Mouse (Mus musculus) brown adipose tissue, adult 24 weeks (tissue): ENCODE measurements around the gene Klk14. TPM values are rescaled to one million over a fixed set of nuclear protein-coding genes. Genes with fewer than 3 reads are reported as not detected.
"Not testable (repeated sequence)": the region's sequence is repeated elsewhere in the genome, so short reads cannot be mapped to it uniquely, and the experiment has no call there.

ENCODE experiments used
- H3K27ac ChIP-seq: fragments of 200-500 bp; replicated peaks from 2 replicates; pipeline ENCODE4 v1.5.1; 2012; ENCODE audit warnings: low read depth, mild to moderate bottlenecking, low read length
- H3K4me1 ChIP-seq: fragments of 200-500 bp; 2 replicates; pipeline ENCODE4 v1.6.1; 2012; ENCODE audit warnings: low read length, mixed read lengths; ENCODE audit not compliant: control insufficient read depth, insufficient read depth, insufficient read length
- H3K4me3 ChIP-seq: fragments of 200-500 bp; 2 replicates; pipeline ENCODE4 v1.5.1; 2012; ENCODE audit warnings: low read depth, mild to moderate bottlenecking, low read length, moderate library complexity; ENCODE audit not compliant: insufficient read depth
- polyA plus RNA-seq: library from polyadenylated mRNA; stranded (reverse); fragments of >200 nt; gene quantifications from 2 replicates; pipeline ENCODE4 v1.2.4, GENCODE M21; 2012; ENCODE audit not compliant: missing spikeins, insufficient read depth, insufficient read length

Klk14 gene
- polyA plus RNA-seq, 1 experiment: not detected

DNA sequence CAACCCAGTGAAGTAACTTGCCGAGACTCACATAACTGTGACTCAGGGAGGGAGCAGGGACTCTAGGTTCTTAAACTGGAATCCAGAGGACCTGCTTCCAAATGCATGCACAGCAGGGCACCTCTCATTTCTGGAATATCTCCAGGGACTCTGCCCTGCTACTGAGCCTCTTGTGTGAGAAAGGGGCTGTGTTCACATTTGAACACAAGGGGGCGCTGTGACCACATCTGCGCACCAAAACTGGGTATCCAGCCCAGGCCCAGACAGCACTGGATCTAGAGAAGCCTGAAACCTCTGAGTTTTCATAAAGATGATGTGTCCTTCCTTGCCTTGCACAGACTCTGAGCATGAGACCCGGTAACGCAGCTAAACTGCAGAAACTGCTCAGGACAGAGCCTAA, 9.3 kb upstream of the Klk14 start:
- Histone ChIP-seq H3K4me1 (no peaks in the 10 kb centered on the region; the same call in 1 of the 2 replicates), H3K4me3 (no peak overlapping the region), H3K27ac (no peak overlapping the region)

DNA sequence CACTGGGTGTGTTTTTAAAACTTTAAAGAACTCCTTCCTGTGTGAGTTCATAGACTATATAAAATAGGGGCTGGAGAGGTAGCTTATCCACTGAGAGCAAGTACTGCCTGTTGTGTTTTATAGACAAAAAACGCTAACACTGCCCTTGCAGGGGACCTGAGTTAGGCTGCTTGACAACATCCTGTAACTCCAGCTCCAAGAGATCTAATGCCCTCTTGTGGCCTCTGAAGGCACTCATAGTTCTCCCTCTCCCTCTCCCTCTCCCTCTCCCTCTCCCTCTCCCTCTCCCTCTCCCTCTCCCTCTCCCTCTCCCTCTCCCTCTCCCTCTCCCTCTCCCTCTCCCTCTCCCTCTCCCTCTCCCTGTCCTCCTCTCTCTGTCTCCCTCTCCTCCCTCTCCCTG, 7.7 kb upstream of the Klk14 start:
- H3K4me1 ChIP-seq, H3K4me3 ChIP-seq, H3K27ac ChIP-seq: not testable (repeated sequence)

DNA sequence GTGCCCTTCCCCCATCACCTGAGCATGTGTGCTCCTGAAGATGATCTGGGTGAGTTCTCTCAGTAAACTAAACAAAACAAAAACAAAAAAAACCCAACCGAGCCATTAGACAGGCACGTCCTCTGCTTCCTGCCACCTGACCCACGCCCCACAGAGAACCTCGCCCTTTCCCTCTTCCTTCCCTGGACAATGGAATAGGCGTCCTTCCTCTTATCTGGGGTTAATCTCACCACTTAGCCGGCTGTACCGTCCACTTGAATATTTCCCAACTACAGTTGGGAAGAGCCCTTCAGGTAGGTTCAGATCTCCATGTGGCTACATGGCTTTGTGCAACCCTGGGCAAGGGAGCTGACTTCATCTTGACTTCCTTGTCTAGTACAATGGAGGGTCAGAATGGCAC, 5.1 kb upstream of the Klk14 start:
- Histone ChIP-seq H3K27ac (peak overlapping the region; percentile 82), H3K4me3 (peak overlapping the region; percentile 45; the same call in 1 of the 2 replicates), H3K4me1 (no peaks in the 10 kb centered on the region; the same call in 1 of the 2 replicates)

DNA sequence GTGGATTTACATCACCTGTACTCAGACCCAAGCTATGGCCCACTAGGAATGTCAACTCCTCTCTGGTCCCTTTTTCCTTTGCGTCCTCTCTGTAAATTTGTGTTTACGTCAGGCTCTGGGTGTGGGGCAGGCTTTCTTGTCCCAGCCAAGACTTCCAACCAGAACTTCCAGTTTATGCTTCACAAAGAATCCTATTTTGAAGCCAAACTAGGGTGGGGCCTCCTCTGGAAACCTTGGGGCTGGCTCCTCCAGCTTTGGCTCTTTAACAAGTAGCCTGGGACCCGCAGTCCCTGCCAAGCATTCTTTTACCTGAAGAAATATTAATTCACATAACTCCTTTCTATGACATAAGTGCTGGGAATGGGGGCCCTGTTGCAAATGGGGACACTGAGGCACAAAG, 19.8 kb downstream of the Klk14 start:
- H3K4me1 ChIP-seq: no peaks in the 10 kb centered on the region
- H3K4me3 ChIP-seq: no peak overlapping the region
- no peak overlapping the region for H3K27ac ChIP-seq

DNA sequence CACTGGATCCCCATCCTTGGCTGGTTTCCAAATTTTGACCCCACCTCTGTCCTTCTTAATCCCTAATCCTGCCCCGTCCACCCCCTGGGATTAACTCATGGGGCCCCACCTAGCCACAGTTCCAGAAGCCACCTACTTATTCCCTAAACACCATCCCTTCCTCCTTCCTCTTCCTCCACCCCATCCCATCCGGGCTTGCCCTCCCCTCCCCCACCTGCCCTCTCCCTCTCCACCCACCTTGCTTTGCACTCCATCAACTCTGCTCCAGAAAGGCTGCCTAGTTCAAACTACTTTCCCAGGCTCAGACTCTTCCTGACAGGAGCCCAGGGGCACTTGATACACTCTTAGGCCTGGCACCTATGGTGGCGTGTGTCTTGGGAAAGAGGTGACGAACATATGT, 22.0 kb downstream of the Klk14 start, which contains the start of gene Klk13:
TSS of gene Klk13 (plus strand) at position 301 of the 400 bp plus-strand sequence.
- Histone ChIP-seq H3K4me3 (no peak within 1 kb of the TSS), H3K4me1 (no peaks in the 10 kb centered on the region), H3K27ac (no peak within 1 kb of the TSS)

DNA sequence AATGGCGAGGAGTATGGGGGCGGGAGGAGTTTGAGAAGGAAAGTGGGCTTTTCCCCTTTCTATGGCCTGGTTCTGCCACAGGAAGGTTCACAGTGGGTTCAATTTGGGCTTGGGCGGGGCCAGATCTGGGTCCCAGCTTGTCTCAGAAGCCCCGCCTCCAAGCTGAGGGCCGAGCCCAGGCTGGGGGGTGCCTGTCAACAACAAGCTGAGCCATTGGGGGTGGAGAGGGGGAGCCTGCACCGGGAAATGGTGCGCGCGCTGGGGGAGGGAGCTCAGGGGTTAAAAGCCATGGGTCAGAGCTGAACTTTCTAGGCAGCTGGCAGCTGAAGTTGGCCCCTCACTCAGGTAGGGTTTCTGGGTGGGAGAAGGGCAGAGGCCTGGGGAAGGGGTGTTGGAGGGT, 22.7 kb downstream of the Klk14 start:
- H3K27ac ChIP-seq: no peak overlapping the region
- no peak overlapping the region for H3K4me3 ChIP-seq
- no peaks in the 10 kb centered on the region for H3K4me1 ChIP-seq

- Histone ChIP-seq H3K4me3 (no peak overlapping the region), H3K27ac (no peak overlapping the region), H3K4me1 (no peaks in the 10 kb centered on the region)
Observed at GRCm38 (mm10) chr7:43713741-43714351, 23.6 kb downstream of the Klk14 start.

Other genes with a start within 250 kb of the Klk14 start
- not detected in 2 replicates for gene Cldnd2, start 249.6 kb upstream of the Klk14 start, polyA plus RNA-seq
- 2,383 and 2,841 TPM in 2 replicates for gene Etfb, start 246.3 kb upstream of the Klk14 start, polyA plus RNA-seq
- gene Gm45233, start 246.3 kb upstream of the Klk14 start, polyA plus RNA-seq: not detected in 2 replicates
- 1.9 and 3.5 TPM in 2 replicates for gene Vsig10l, start 227.3 kb upstream of the Klk14 start, polyA plus RNA-seq
- 0.48 and 0.58 TPM in 2 replicates for gene Iglon5, start 200.3 kb upstream of the Klk14 start, polyA plus RNA-seq
- not detected in 2 replicates for gene 4931406B18Rik, start 184.5 kb upstream of the Klk14 start, polyA plus RNA-seq
- 1.4 and 5.5 TPM in 2 replicates for gene Cd33, start 146.0 kb upstream of the Klk14 start, polyA plus RNA-seq
- gene Zfp658, start 128.2 kb upstream of the Klk14 start, polyA plus RNA-seq: 0.79 and 0.88 TPM in 2 replicates
- gene Zfp719, start 110.8 kb upstream of the Klk14 start, polyA plus RNA-seq: 2.9 and 4.4 TPM in 2 replicates
- gene Zfp819, start 83.2 kb upstream of the Klk14 start, polyA plus RNA-seq: not detected in 2 replicates
- gene Ceacam18, start 55.7 kb upstream of the Klk14 start, polyA plus RNA-seq: not detected in 2 replicates
- 1.3 and 2.7 TPM in 2 replicates for gene Siglece, start 30.3 kb upstream of the Klk14 start, polyA plus RNA-seq
- 1.7 and 2.5 TPM in 2 replicates for gene Ctu1, start 18.4 kb upstream of the Klk14 start, polyA plus RNA-seq
- not detected in 2 replicates for gene Klk13, start 22.1 kb downstream of the Klk14 start, polyA plus RNA-seq
- not detected in 2 replicates for gene Klk12, start 78.5 kb downstream of the Klk14 start, polyA plus RNA-seq
- not detected in 2 replicates for gene Klk11, start 84.2 kb downstream of the Klk14 start, polyA plus RNA-seq
- gene Klk10, start 90.6 kb downstream of the Klk14 start, polyA plus RNA-seq: not detected in 2 replicates
- gene Klk9, start 101.5 kb downstream of the Klk14 start, polyA plus RNA-seq: not detected in 2 replicates
- 2.3 and 3.4 TPM in 2 replicates for gene Klk8, start 107.2 kb downstream of the Klk14 start, polyA plus RNA-seq
- not detected in 2 replicates for gene Klk7, start 120.9 kb downstream of the Klk14 start, polyA plus RNA-seq
- not detected in 2 replicates for gene Klk6, start 134.1 kb downstream of the Klk14 start, polyA plus RNA-seq
- gene Klk5, start 151.6 kb downstream of the Klk14 start, polyA plus RNA-seq: not detected in 2 replicates
- gene Klk4, start 190.7 kb downstream of the Klk14 start, polyA plus RNA-seq: not detected in 2 replicates
- gene Klk15, start 243.3 kb downstream of the Klk14 start, polyA plus RNA-seq: not detected in 2 replicates